23 mouse cellular contexts compared by ENCODE assay signal in genomic region chr5:137694796-137695195, GRCm38 (mm10).
"Had no signal": no experiment of that assay in that cellular context is flagged by ENCODE, and none has a peak within 500 bp of the region (broad histone marks: within the 10 kb centered on the region; RNA-seq: fewer than 3 reads in every experiment).

No protein-coding gene starts in this region.

- H3K9ac ChIP-seq: limb, embryonic 13.5 days; liver, embryonic 12.5 days; liver, embryonic 15.5 days; lung, embryonic 15.5 days; midbrain, embryonic 12.5 days; midbrain, embryonic 15.5 days; neural tube, embryonic 12.5 days; neural tube, embryonic 15.5 days; stomach, embryonic 15.5 days had no signal

- H3K4me3 ChIP-seq: layer of hippocampus, adult 2 months; limb, embryonic 10.5 days; limb, embryonic 13.5 days; liver, embryonic 12.5 days; liver, embryonic 15.5 days; lung, embryonic 15.5 days; midbrain, embryonic 12.5 days; midbrain, embryonic 15.5 days; neural tube, embryonic 12.5 days; neural tube, embryonic 15.5 days; stomach, embryonic 15.5 days had no signal

- H3K4me2 ChIP-seq: limb, embryonic 13.5 days; liver, embryonic 12.5 days; liver, embryonic 15.5 days; lung, embryonic 15.5 days; midbrain, embryonic 12.5 days; midbrain, embryonic 15.5 days; neural tube, embryonic 12.5 days; neural tube, embryonic 15.5 days; stomach, embryonic 15.5 days had no signal

- H3K27ac ChIP-seq: kidney, postnatal 0 days; layer of hippocampus, adult 2 months; limb, embryonic 10.5 days; limb, embryonic 13.5 days; liver, embryonic 12.5 days; liver, embryonic 15.5 days; lung, embryonic 15.5 days; macrophage; midbrain, embryonic 12.5 days; midbrain, embryonic 15.5 days; neural tube, embryonic 12.5 days; neural tube, embryonic 15.5 days; stomach, embryonic 15.5 days had no signal

- ATAC-seq: liver, embryonic 12.5 days; midbrain, embryonic 15.5 days had no signal

- H3K9me3 ChIP-seq: limb, embryonic 10.5 days; limb, embryonic 13.5 days; liver, embryonic 12.5 days; liver, embryonic 15.5 days; lung, embryonic 15.5 days; midbrain, embryonic 12.5 days; midbrain, embryonic 15.5 days; neural tube, embryonic 12.5 days; neural tube, embryonic 15.5 days; stomach, embryonic 15.5 days had no signal

- H3K36me3 ChIP-seq: limb, embryonic 10.5 days; limb, embryonic 13.5 days; liver, embryonic 12.5 days; liver, embryonic 15.5 days; lung, embryonic 15.5 days; midbrain, embryonic 12.5 days; midbrain, embryonic 15.5 days; neural tube, embryonic 12.5 days; neural tube, embryonic 15.5 days; stomach, embryonic 15.5 days had no signal

- DNase-seq: kidney, adult 9 months; kidney, postnatal 25 days; layer of hippocampus, adult 9-11 months; liver; lung, adult 18-20 months; lung, postnatal 14 days; right cerebral cortex, adult 18-20 months; right cerebral cortex, postnatal 14 days; spleen, adult 18-20 months; thymus, postnatal 36 days had no signal

- H3K27me3 ChIP-seq: limb, embryonic 13.5 days; liver, embryonic 12.5 days; liver, embryonic 15.5 days; lung, embryonic 15.5 days; midbrain, embryonic 12.5 days; midbrain, embryonic 15.5 days; neural tube, embryonic 12.5 days; neural tube, embryonic 15.5 days; stomach, embryonic 15.5 days had no signal

- H3K4me1 ChIP-seq: limb, embryonic 13.5 days; lung, embryonic 15.5 days; midbrain, embryonic 15.5 days; neural tube, embryonic 12.5 days; neural tube, embryonic 15.5 days; stomach, embryonic 15.5 days had no signal
